Mouse (Mus musculus) liver, embryonic 16.5 days (tissue): ENCODE data around the gene Gata2. TPM values are rescaled to one million over a fixed set of nuclear protein-coding genes. Genes with fewer than 3 reads are reported as not detected.

ENCODE experiments used
- ATAC-seq: fragments of 200-750 bp; cut with Nextera tagmentation; 2 replicates; pipeline ENCODE4 v1.8.0; 2017; ENCODE audit warnings: low read depth, mild to moderate bottlenecking, moderate number of reproducible peaks, moderate library complexity
- H3K27ac ChIP-seq: fragments of 300-500 bp; sonication (generic); 2 replicates; pipeline ENCODE4 v1.5.1; 2014; ENCODE audit warnings: mild to moderate bottlenecking, low read length
- H3K27me3 ChIP-seq: fragments of 300-500 bp; sonication (generic); 2 replicates; pipeline ENCODE4 v1.6.1; 2014; ENCODE audit warnings: low read depth, low read length, mixed read lengths; ENCODE audit not compliant: control insufficient read depth, insufficient read depth
- H3K36me3 ChIP-seq: fragments of 300-500 bp; sonication (generic); 2 replicates; pipeline ENCODE4 v1.6.1; 2014; ENCODE audit warnings: mild to moderate bottlenecking; ENCODE audit not compliant: control insufficient read depth, insufficient read depth
- H3K4me1 ChIP-seq: fragments of 300-500 bp; sonication (generic); 2 replicates; pipeline ENCODE4 v1.6.1; 2014; ENCODE audit warnings: low read depth, low read length, mixed read lengths; ENCODE audit not compliant: control insufficient read depth
- H3K4me2 ChIP-seq: fragments of 300-500 bp; sonication (generic); 2 replicates; pipeline ENCODE4 v1.6.1; 2014; ENCODE audit warnings: low read depth, low read length, mixed read lengths
- H3K4me3 ChIP-seq: fragments of 300-500 bp; sonication (generic); 2 replicates; pipeline ENCODE4 v1.5.1; 2014; ENCODE audit warnings: low read depth, mild to moderate bottlenecking, low read length
- H3K9ac ChIP-seq: fragments of 300-500 bp; sonication (generic); 2 replicates; pipeline ENCODE4 v1.6.1; 2014; ENCODE audit warnings: low read depth, low read length
- H3K9me3 ChIP-seq: fragments of 300-500 bp; sonication (generic); replicated peaks from 2 replicates; pipeline ENCODE4 v1.6.1; 2016; ENCODE audit warnings: low read length; ENCODE audit not compliant: control insufficient read depth
- WGBS: fragments of 180-500 bp; shearing (Covaris S2); extraction: QIAGEN DNeasy Blood & Tissue Kit; methylation state at CpG from one replicate; pipeline ENCODE4 v1.1.7; 2014; ENCODE audit not compliant: insufficient replicate concordance; 5-methylcytosine and 5-hydroxymethylcytosine counted together
- polyA plus RNA-seq: library from polyadenylated mRNA; unstranded; fragments of >200 nt; fragmentation: Nextera tagmentation; extraction: Ambion mirVana; gene quantifications from 2 replicates; pipeline ENCODE4 v1.2.1, GENCODE M21; 2015

The Gata2 gene
- polyA plus RNA-seq, 1 experiment from 2014 or later = 3.0 TPM

DNA sequence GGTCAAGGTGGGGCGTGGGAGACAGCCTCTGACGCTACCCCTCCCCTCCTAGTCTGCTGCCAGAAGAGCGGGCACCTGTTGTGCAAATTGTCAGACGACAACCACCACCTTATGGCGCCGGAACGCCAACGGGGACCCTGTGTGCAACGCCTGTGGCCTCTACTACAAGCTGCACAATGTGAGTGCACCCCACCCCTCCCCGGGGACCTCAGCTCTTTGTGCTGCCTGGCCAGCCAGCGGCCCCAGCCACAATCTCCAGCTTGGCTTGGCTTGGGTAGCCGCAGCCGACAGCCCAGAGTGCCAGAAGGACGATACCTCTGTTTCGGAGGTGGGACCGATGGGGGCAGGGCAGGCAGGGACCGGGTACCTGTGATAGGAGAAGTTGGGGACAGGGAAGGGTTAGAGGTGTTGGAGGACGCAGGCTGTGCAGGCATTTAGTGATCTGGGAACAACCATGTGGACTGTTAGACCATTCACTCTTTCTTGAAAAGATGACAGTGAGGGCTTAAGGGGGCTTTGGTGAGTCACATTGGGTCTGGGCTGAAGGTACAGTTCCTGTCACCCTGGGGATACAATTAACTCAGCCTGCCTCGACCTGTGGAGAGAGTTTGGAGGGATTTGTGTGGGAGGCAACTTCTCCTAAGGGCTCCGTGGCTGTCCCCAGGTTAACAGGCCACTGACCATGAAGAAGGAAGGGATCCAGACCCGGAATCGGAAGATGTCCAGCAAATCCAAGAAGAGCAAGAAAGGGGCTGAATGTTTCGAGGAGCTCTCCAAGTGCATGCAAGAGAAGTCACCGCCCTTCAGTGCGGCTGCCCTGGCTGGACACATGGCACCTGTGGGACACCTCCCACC, 11.1 kb downstream of the Gata2 start:
- ATAC-seq = no peak
- Histone ChIP-seq H3K4me2 (no peak overlapping the region), H3K27ac (no peak overlapping the region), H3K9me3 (no peaks in the 10 kb centered on the region), H3K36me3 (no peaks in the 10 kb centered on the region), H3K4me3 (no peak overlapping the region), H3K27me3 (peaks cover 54% of the 10 kb centered on the region), H3K4me1 (peaks cover 15% of the 10 kb centered on the region), H3K9ac (no peak overlapping the region)
- 57% methylated on average over 25 of the region's 25 CpGs for WGBS

DNA sequence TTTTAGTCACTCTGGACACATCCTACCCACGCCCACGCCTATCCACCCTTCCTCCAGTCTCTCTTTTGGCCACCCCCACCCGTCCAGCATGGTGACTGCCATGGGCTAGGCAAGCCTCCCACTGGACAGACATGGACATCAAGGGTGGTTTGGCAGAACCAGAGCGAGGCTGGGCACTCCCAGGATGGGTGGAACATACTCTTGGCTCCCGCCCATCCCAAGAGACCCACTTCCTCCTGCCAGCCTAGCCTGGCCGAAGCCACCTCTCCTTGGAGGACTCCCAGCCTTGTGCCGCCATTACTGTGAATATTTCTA, 11.7 kb downstream of the Gata2 start:
- Histone ChIP-seq H3K4me3 (no peak overlapping the region), H3K9me3 (no peaks in the 10 kb centered on the region), H3K4me2 (no peak overlapping the region), H3K27me3 (peaks cover 48% of the 10 kb centered on the region), H3K4me1 (peaks cover 15% of the 10 kb centered on the region), H3K9ac (no peak overlapping the region), H3K36me3 (no peaks in the 10 kb centered on the region), H3K27ac (no peak overlapping the region)
- WGBS = 48% methylated on average over 7 of the region's 7 CpGs
- no peak for ATAC-seq

DNA sequence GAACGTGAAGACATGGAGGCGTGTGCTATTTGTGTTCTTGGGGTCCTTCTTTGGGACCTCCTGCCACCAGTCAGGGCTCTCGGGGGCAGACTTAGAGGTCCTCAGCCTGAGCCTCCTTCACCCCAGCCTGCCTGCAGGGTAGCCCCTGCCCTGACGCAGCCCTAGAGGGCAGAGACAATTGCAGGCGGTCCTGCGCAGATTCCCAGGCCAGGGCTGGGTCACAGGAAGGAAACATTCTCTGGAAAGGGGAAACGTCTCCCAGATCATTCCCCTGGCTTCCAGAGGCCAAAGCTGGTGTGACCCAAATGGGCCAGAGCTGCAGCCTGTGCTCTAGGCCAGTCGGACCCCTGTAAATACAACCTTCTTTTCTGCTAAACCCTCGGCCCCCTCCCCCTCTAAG, 12.2 kb downstream of the Gata2 start:
- WGBS = 59% methylated on average over 9 of the region's 9 CpGs
- no peak for ATAC-seq
- peaks cover 15% of the 10 kb centered on the region for H3K4me1 ChIP-seq

DNA sequence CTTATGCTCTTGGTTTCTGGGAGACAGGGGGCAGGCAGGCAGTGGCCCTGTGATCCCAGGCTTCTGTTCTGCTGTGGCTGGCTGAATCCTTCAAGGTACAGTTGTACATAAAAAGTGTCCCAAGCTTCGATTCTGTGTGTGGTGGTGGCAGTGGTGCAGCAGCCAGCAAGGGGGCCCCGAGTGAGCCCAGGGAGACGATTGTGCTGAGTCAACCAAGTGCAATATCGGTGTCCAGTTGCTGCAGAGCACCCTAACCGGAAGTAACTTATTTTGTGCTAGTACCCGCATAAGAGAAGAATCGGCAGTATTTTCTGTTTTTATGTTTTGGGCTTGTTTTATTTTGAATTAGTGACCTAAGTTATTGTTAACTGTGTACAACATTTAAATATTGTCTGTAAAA, 12.9 kb downstream of the Gata2 start:
- ATAC-seq = no peak
- peaks cover 36% of the 10 kb centered on the region for H3K27me3 ChIP-seq

More for the DNA sequence above, 12.2 kb downstream of the Gata2 start:
- Histone ChIP-seq H3K9me3 (no peaks in the 10 kb centered on the region), H3K9ac (no peak overlapping the region), H3K36me3 (no peaks in the 10 kb centered on the region), H3K4me3 (no peak overlapping the region), H3K27me3 (peaks cover 43% of the 10 kb centered on the region), H3K4me2 (no peak overlapping the region), H3K27ac (no peak overlapping the region)

DNA sequence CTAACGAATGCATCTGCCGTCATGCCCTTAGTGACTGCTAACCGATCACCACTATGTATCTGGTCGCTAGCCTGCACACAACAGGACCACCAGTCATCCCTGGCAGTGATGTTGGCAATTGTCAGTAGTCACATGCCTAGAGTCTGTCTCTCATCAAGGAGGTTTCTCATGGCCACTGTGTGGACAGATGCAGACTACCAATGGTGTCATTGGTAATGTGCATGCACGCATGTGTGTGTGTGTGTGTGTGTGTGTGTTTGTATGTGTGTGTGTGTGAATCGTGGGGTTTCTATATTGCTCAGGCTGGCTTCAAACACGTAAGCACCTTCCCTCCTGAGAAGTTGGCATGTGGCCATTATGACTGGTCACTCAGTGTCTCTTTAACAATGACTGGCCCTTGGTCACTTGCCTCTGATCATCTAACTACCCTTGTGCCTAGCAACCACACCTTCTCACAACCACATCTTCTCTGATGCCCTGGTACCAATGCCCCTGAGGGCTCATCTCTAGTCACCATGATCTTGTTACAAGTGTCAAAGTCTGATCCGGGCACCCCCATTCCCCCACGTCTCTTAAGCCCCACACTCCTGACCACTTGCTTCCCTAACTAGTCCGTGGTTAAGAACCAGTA, 13.8 kb downstream of the Gata2 start:
- no peak overlapping the region for H3K27ac ChIP-seq
- ATAC-seq = no peak
- no peak overlapping the region for H3K4me2 ChIP-seq
- no peaks in the 10 kb centered on the region for H3K36me3 ChIP-seq
- H3K9ac ChIP-seq = no peak overlapping the region
- WGBS = 67% methylated on average over 10 of the region's 10 CpGs
- H3K27me3 ChIP-seq = peaks cover 27% of the 10 kb centered on the region
- H3K9me3 ChIP-seq = no peaks in the 10 kb centered on the region
- peaks cover 12% of the 10 kb centered on the region for H3K4me1 ChIP-seq
- no peak overlapping the region for H3K4me3 ChIP-seq

More for the DNA sequence above, 12.9 kb downstream of the Gata2 start:
- 10% methylated on average over 7 of the region's 7 CpGs for WGBS
- Histone ChIP-seq H3K4me1 (peaks cover 15% of the 10 kb centered on the region), H3K9ac (no peak overlapping the region), H3K9me3 (no peaks in the 10 kb centered on the region), H3K27ac (no peak overlapping the region), H3K36me3 (no peaks in the 10 kb centered on the region), H3K4me2 (no peak overlapping the region), H3K4me3 (no peak overlapping the region)

DNA sequence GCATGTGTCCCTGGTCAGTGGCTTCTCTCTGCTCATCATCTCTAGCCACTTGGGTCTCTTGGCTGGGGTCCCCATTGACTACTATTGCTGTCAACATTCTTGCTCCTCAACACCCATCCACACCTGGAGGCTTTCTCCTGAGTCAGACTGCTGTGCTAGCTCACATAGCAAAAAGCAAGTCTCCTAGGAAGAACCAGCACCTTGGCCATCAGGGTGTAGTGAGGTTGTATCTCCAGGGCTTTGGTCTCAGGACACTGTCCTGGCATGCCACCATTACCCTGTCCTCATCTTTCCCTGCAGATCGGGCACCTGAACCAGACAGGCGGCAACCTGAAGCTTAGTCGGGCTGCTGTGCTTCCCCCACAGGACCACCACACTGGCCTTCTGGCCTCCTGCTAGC, 14.6 kb downstream of the Gata2 start:
- Histone ChIP-seq H3K27ac (no peak overlapping the region), H3K27me3 (peaks cover 23% of the 10 kb centered on the region), H3K9ac (no peak overlapping the region), H3K36me3 (no peaks in the 10 kb centered on the region), H3K4me1 (peaks cover 3% of the 10 kb centered on the region), H3K4me3 (no peak overlapping the region), H3K4me2 (no peak overlapping the region), H3K9me3 (no peaks in the 10 kb centered on the region)
- WGBS = 75% methylated on average over 3 of the region's 3 CpGs
- no peak for ATAC-seq

DNA sequence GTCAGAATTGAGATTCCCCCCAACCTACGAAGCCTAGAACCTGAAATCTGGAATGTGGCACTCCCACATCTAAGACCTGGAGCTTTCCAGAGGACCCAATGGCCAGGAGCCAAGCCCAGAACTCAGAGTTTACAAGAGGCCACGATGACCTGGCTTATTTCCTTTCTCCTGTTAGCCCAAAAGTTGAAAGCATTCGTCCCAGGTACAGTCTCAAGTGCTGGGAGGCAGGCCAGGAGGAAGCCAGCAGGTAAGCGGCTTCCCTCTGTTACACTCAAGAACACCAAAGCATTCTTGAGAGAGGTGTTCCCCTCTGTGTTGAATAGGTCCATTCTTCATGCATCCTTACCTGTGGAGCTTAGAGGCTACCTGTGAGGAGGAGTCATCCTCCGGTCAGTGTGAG, 15.8 kb downstream of the Gata2 start:
- Histone ChIP-seq H3K4me1 (no peaks in the 10 kb centered on the region), H3K27me3 (peaks cover 13% of the 10 kb centered on the region), H3K36me3 (no peaks in the 10 kb centered on the region), H3K4me2 (no peak overlapping the region), H3K9me3 (no peaks in the 10 kb centered on the region), H3K27ac (no peak overlapping the region), H3K4me3 (no peak overlapping the region), H3K9ac (no peak overlapping the region)
- 65% methylated on average over 5 of the region's 5 CpGs for whole genome bisulfite sequencing
- ATAC-seq = no peak

DNA sequence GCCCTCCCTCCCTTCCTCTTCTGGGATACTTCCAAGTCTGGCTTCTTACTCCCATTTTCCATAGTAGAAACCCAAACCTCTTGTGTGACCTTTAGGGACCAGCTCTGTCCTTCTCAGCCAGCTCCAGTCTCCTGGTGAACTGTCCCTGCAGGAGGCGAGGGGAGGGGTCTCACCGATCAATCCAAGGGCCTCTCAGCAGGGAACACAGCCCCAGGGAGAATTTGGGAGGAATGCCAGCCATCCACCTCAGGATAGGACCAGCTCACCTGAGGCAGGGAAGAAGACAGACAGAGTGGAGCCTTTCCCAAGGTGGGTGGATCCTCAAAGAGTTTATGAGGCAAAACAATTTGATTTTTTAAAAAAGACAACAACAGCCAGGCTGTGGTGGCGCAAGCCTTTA, 16.5 kb downstream of the Gata2 start:
- Histone ChIP-seq H3K27ac (no peak overlapping the region), H3K4me3 (no peak overlapping the region), H3K4me2 (no peak overlapping the region), H3K9ac (no peak overlapping the region), H3K4me1 (no peaks in the 10 kb centered on the region), H3K27me3 (peaks cover 6% of the 10 kb centered on the region), H3K36me3 (no peaks in the 10 kb centered on the region), H3K9me3 (no peaks in the 10 kb centered on the region)
- WGBS = 62% methylated on average over 3 of the region's 3 CpGs
- ATAC-seq = no peak

DNA sequence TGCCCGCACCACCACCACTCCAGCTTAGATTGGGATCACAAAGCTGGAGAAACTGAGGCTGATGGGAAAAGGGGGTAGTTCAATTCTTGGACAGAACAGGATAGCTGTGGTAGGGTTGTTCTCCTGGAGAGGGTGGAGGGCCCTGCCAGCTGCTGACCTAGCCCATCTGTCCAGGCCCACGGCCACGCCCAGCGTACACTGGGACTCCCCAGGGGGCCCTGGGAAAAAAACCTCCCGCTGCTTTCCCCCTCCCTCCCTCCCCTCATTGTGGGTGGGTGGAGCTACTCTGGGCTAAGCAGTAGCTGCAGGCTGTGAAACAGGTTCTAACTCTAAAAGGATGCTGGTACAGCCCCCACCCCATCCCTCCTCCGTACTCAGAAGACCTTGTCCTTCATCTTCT, 22.1 kb downstream of the Gata2 start:
- 48% methylated on average over 6 of the region's 6 CpGs for WGBS
- Histone ChIP-seq H3K9ac (no peak overlapping the region), H3K4me1 (no peaks in the 10 kb centered on the region), H3K27ac (no peak overlapping the region), H3K36me3 (no peaks in the 10 kb centered on the region), H3K4me3 (no peak overlapping the region), H3K9me3 (peaks cover 2% of the 10 kb centered on the region), H3K4me2 (no peak overlapping the region), H3K27me3 (no peaks in the 10 kb centered on the region)
- ATAC-seq = no peak
